Mouse (Mus musculus) midbrain, embryonic 16.5 days (tissue): Measurements from ENCODE around the gene Sox2. TPM values are rescaled to one million over a fixed set of nuclear protein-coding genes. Genes with fewer than 3 reads are reported as not detected.
A peak's percentile ranks its signal among the peaks of the same experiment; 100 is the strongest.

Source experiments
- ATAC-seq: fragments of 200-750 bp; cut with Nextera tagmentation; 2 replicates; pipeline ENCODE4 v1.8.0; 2017; ENCODE audit warnings: moderate TSS enrichment
- H3K27ac ChIP-seq: fragments of 300-500 bp; sonication (generic); 2 replicates; pipeline ENCODE4 v1.5.1; 2014; ENCODE audit warnings: mild to moderate bottlenecking, low read length, mixed read lengths
- H3K27me3 ChIP-seq: fragments of 300-500 bp; sonication (generic); 2 replicates; pipeline ENCODE4 v1.6.1; 2014; ENCODE audit warnings: low read depth, low read length, mixed read lengths; ENCODE audit not compliant: control insufficient read depth, insufficient read depth
- H3K36me3 ChIP-seq: fragments of 300-500 bp; sonication (generic); 2 replicates; pipeline ENCODE4 v1.6.1; 2014; ENCODE audit warnings: mild to moderate bottlenecking, low read length, moderate library complexity, mixed read lengths; ENCODE audit not compliant: control insufficient read depth, insufficient read depth
- H3K4me1 ChIP-seq: fragments of 300-500 bp; sonication (generic); 2 replicates; pipeline ENCODE4 v1.6.1; 2014; ENCODE audit warnings: mild to moderate bottlenecking, low read length, mixed read lengths; ENCODE audit not compliant: control insufficient read depth, insufficient read depth
- H3K4me2 ChIP-seq: fragments of 300-500 bp; sonication (generic); 2 replicates; pipeline ENCODE4 v1.6.1; 2014; ENCODE audit warnings: mild to moderate bottlenecking, low read length, mixed read lengths
- H3K4me3 ChIP-seq: fragments of 300-500 bp; sonication (generic); 2 replicates; pipeline ENCODE4 v1.5.1; 2014; ENCODE audit warnings: low read depth, mild to moderate bottlenecking, low read length, moderate library complexity, mixed read lengths
- H3K9ac ChIP-seq: fragments of 300-500 bp; sonication (generic); 2 replicates; pipeline ENCODE4 v1.6.1; 2014; ENCODE audit warnings: low read depth, low read length, mixed read lengths
- H3K9me3 ChIP-seq: fragments of 300-500 bp; sonication (generic); replicated peaks from 2 replicates; pipeline ENCODE4 v1.6.1; 2014; ENCODE audit warnings: mild to moderate bottlenecking, low read length, mixed read lengths; ENCODE audit not compliant: control insufficient read depth, poor library complexity, severe bottlenecking
- WGBS: fragments of 180-500 bp; shearing (Covaris S2); extraction: QIAGEN DNeasy Blood & Tissue Kit; methylation state at CpG from one replicate; pipeline ENCODE4 v1.1.7; 2014; 5-methylcytosine and 5-hydroxymethylcytosine counted together
- polyA plus RNA-seq: library from polyadenylated mRNA; unstranded; fragments of >200 nt; fragmentation: Nextera tagmentation; extraction: Ambion mirVana; gene quantifications from 2 replicates; pipeline ENCODE4 v1.2.1, GENCODE M21; 2015

Sox2 gene
- polyA plus RNA-seq, 1 experiment from 2014 or later = 14.3 TPM

DNA sequence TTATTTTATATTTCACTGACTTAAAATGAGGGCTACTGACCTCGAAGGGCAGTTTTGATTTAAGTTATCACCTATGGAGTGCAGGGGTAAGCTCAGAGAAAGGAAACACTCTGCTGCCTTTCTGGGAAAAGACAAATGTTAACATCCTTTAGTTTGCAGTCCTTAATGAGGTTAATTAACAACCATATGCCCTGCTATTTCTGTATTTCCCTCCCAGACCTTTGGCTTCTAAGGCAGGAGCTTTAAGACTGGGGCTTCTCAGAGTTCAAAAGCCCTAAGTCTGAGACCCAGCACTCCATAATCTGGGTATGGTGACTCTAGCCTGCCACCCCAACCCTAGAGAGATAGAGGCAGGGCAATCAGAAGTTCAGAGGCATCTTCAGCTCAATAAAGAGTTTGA is 19.5 kb upstream of the Sox2 start:
- Histone ChIP-seq H3K27ac (no peak overlapping the region), H3K9ac (no peak overlapping the region), H3K4me3 (no peak overlapping the region), H3K4me1 (peaks cover 3% of the 10 kb centered on the region; the same call in 1 of the 2 replicates), H3K36me3 (no peaks in the 10 kb centered on the region), H3K27me3 (no peaks in the 10 kb centered on the region; the same call in 1 of the 2 replicates), H3K9me3 (no peaks in the 10 kb centered on the region), H3K4me2 (no peak overlapping the region)
- ATAC-seq = no peak
- WGBS = 54% methylated on average over 1 of the region's 1 CpGs

DNA sequence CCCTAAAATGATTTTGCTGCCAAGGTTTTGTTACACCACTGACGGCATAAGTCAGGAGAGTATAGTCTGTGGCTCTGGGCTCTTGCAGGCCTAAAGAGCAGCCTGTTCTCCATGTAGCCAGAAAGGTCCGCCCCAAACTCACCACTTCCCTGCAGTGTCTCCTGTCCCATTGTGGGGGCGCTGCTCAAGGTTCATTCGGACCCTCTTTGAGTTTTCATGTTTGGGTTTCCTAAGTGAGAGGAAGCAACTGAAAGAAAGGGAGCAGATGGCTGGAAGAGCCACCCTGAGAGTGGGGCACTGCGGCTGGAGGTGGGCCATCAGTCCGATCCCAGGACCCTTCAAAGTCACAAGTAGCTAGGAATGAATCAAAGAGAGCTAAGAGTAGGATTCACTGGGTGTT is 13.2 kb upstream of the Sox2 start:
- 54% methylated on average over 6 of the region's 6 CpGs for WGBS
- no peak overlapping the region for H3K4me2 ChIP-seq
- peaks cover 12% of the 10 kb centered on the region for H3K4me1 ChIP-seq
- no peaks in the 10 kb centered on the region for H3K27me3 ChIP-seq
- no peak overlapping the region for H3K4me3 ChIP-seq
- no peak overlapping the region for H3K9ac ChIP-seq
- H3K9me3 ChIP-seq = no peaks in the 10 kb centered on the region
- H3K36me3 ChIP-seq = no peaks in the 10 kb centered on the region
- peak overlapping the region; percentile 80; the same call in 1 of the 2 replicates for H3K27ac ChIP-seq
- ATAC-seq = no peak

DNA sequence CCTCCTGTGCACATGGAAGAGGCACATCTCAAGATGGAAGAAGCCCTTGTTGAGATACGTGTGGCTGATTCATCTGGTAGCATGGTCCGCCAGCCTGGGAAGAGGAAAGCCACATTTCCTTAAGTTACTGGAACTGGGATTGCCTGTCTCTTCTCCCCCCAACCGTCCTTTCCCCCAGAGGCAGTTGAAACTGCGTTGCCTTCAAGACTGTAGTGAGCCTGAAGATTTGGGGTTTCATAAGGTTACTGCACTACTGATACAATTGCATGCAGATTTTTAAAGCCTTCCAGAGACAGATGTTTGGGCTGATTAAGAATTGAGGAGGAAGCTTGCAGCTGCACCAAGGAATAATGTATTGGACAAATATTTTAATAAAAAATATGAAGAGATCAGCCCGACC is 12.7 kb upstream of the Sox2 start:
- no peaks in the 10 kb centered on the region for H3K27me3 ChIP-seq
- peaks cover 16% of the 10 kb centered on the region for H3K4me1 ChIP-seq
- H3K36me3 ChIP-seq = no peaks in the 10 kb centered on the region
- no peak overlapping the region for H3K9ac ChIP-seq
- H3K27ac ChIP-seq = peak overlapping the region; percentile 80
- no peak overlapping the region; the same call in 1 of the 2 replicates for H3K4me3 ChIP-seq
- no peaks in the 10 kb centered on the region for H3K9me3 ChIP-seq
- no peak for ATAC-seq
- peak overlapping the region; percentile 32 for H3K4me2 ChIP-seq
- 23% methylated on average over 5 of the region's 5 CpGs for WGBS

DNA sequence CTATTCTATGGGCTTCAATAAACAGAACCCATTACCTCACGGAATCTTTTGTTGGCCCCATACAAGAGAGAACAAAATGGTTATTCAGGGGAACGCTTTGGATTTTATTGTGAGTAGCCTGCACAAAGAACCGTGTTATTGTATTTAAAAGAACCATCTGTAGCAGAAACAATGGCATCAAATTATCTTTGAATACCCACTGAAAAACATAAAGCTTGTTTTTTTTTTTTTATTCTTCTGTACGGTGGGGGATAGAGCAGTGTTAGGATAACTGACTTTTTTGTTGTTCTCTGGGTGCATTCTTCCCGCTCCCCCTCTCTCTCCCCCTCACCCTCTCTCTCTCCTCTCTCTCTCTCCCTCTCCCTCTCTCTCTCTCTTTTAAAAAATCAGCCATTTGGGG is 12.3 kb upstream of the Sox2 start:
- peak overlapping the region; percentile 80 for H3K27ac ChIP-seq
- peak overlapping the region; percentile 46 for H3K4me2 ChIP-seq
- no peaks in the 10 kb centered on the region for H3K36me3 ChIP-seq
- peak overlapping the region; percentile 33 for H3K4me3 ChIP-seq
- no peaks in the 10 kb centered on the region for H3K9me3 ChIP-seq
- peaks cover 19% of the 10 kb centered on the region for H3K4me1 ChIP-seq
- H3K9ac ChIP-seq = peak overlapping the region; percentile 52
- WGBS = 7% methylated on average over 5 of the region's 5 CpGs
- no peaks in the 10 kb centered on the region for H3K27me3 ChIP-seq
- no peak for ATAC-seq

DNA sequence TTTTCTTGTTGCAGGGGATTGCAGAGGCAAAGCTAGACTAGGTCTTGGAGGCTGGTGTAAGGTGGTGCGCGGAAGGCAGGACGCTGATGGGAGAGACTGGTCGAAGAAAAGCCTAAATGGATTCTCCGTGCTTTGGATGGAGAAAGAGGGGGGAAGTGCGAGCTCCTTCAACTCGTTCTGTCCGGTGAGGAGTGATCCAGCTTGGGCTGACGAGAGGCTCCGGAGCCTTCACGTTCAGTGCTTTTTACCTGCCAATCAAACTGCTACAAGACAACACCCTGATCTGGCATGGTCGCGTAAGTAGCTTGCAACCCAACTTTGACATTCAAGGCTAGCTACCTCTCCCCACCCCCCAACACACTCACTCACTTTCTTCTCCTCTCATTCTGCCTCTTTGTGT is 11.9 kb upstream of the Sox2 start:
- Histone ChIP-seq H3K9me3 (no peaks in the 10 kb centered on the region), H3K27ac (peak overlapping the region; percentile 80), H3K4me1 (peaks cover 22% of the 10 kb centered on the region), H3K27me3 (peaks cover 3% of the 10 kb centered on the region; the same call in 1 of the 2 replicates), H3K36me3 (no peaks in the 10 kb centered on the region), H3K4me2 (peak overlapping the region; percentile 46), H3K9ac (peak overlapping the region; percentile 52), H3K4me3 (peak overlapping the region; percentile 33)
- WGBS = 2% methylated on average over 13 of the region's 13 CpGs
- peak; percentile 33 for ATAC-seq

DNA sequence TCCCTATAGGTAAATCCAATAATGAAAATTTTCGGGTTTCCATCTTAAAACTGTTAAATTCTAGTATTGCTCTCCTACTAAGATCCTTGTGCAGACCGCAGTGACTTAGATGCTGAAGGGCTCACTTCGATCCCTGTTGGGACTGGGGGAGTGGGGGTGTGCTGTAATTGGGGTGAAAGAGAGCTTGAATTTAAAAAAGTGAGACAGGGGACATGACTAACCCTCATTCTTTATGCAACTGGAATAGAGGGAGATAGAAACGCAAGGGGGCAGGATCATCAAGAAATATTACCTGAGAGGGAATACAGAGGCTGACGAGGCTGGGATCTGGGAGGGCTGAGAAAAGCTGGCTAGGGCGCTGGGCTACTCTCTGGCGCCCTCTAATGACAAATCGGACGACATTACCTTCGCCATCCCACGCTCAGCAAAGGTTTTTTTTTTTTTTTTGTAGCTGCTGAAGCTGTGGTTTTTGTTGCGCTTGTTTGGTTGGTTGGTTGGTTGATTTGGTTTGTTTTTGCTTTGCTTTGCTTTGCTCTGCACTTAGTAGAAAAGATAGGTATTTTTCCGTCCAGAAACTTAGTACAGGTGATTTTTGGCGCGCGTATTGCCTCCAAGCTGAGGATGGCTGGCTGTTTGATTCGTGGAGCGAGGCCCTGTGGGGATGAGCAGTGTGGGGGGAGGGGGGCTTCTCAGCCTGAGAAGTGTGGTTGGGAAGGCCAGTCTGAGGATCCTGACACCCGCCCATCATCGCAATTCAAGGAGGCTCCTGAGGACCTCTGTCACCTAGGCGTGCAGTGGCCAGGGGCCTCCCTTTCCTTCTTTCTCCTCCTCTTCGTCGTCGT is 11.0 kb upstream of the Sox2 start:
- Histone ChIP-seq H3K36me3 (no peaks in the 10 kb centered on the region), H3K9me3 (no peaks in the 10 kb centered on the region), H3K27me3 (peaks cover 10% of the 10 kb centered on the region; the same call in 1 of the 2 replicates), H3K27ac (peak overlapping the region; percentile 80), H3K9ac (peak overlapping the region; percentile 52), H3K4me3 (peak overlapping the region; percentile 33), H3K4me1 (peaks cover 22% of the 10 kb centered on the region), H3K4me2 (peak overlapping the region; percentile 52)
- ATAC-seq = peak; percentile 69
- 4% methylated on average over 24 of the region's 24 CpGs for WGBS

DNA sequence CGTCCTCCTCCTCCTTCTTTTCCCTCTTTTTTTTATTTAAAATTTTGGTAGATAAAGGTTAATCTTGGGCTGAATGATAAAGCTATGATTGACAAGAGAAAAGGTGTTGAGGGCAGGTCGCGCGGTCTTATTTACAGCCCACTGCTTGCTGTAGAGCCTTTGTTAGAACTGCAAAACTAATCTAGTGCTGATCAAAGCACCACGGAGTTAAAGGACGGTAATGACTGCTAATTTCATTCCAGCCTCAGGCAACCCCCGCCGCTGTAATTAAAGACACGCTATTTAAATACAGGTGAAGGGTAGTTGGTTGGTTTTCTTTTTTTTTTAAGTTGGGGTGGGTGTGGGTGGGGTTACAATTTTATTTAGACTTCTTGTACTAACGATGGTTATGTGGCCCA is 10.3 kb upstream of the Sox2 start:
- 3% methylated on average over 10 of the region's 10 CpGs for WGBS
- Histone ChIP-seq H3K27me3 (peaks cover 11% of the 10 kb centered on the region), H3K9me3 (no peaks in the 10 kb centered on the region), H3K27ac (peak overlapping the region; percentile 75), H3K4me1 (peaks cover 22% of the 10 kb centered on the region), H3K4me3 (peak overlapping the region; percentile 33), H3K4me2 (peak overlapping the region; percentile 52), H3K36me3 (no peaks in the 10 kb centered on the region), H3K9ac (peak overlapping the region; percentile 50)
- ATAC-seq = no peak

DNA sequence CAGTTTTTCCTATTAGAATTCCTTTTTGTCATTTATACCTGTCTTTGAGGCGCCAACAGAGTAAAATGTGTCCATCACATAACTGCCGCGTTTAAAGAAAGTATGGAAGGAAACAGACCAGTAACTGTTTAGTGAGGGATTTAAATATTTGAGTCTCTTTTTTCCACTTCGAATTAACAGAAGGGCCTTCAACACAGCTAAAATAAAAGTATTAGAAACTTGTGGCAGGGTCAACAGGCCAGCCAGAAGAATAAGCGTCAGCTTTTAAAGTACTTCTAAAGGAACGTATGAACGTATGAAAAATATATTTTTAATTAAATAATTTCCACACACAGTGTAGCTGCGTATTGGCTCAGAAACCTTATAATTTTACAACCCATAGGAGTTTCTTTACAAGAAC is 9.9 kb upstream of the Sox2 start:
- H3K36me3 ChIP-seq = no peaks in the 10 kb centered on the region
- H3K9me3 ChIP-seq = no peaks in the 10 kb centered on the region
- ATAC-seq = no peak
- H3K4me2 ChIP-seq = peak overlapping the region; percentile 52
- H3K27me3 ChIP-seq = peaks cover 11% of the 10 kb centered on the region
- peaks cover 22% of the 10 kb centered on the region for H3K4me1 ChIP-seq
- no peak overlapping the region for H3K9ac ChIP-seq
- peak overlapping the region; percentile 75; the same call in 1 of the 2 replicates for H3K27ac ChIP-seq
- 7% methylated on average over 8 of the region's 8 CpGs for WGBS
- peak overlapping the region; percentile 33 for H3K4me3 ChIP-seq
